Mouse (Mus musculus) left cerebral cortex, adult 8-10 months (tissue): ENCODE data around the gene Rbms3. TPM values are rescaled to one million over a fixed set of nuclear protein-coding genes. Genes with fewer than 3 reads are reported as not detected.

Experiments
- DNase-seq, 2 experiments: peaks; one replicate each; pipeline ENCODE4 v3.0.0; 2022; ENCODE audit warnings: low spot score in 2 of 2
- total RNA-seq, 4 experiments: library from RNA; stranded (reverse); gene quantifications; 2 replicates each; pipeline ENCODE4 v1.2.4; 2022

The Rbms3 gene
- 10 to 100 TPM; 12.4 to 18.1 (median 13.6) TPM for total RNA-seq

DNA sequence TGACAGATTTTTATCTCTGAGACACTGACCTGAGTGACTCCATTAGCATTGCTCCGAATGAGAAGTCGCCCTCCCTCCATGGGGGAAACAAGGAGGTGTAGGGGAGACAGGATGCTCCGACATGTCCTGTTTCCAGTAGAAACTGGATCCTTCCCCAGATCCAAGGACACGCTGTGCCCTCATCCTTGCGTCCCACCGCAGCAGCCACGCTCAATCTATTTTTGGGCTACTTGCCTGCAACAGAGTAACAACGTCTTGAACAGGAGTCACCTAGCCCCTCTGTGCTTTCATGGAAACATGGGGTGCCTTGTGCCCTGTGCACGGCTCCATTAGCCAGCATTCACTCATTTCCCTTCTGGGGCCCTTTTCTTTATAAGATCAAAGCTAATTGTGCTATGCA is at the start of gene Rbms3:
Gene Rbms3, minus strand, starts transcription at position 143 of the 400 bp plus-strand sequence.
- no peak for DNase-seq

DNA sequence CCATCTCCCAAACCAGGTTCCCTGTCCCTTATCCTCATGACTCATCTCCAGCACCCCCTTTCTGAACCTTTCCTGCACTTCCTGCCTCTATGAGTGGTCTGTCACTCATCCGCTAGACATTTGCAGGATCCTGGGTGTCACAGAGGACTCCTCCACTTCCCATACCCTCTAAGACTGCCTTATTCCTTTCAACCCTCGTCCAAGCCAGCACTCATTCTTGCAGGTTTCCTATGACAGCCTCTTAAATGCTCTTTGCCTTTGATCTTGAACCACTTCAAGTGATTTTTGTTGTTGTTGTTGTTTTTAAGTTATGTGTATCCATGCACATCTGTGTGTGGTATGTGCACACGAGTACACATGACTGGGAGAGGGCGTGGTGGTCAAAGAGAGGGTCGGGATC is 43.6 kb upstream of the Rbms3 start:
- no peak for DNase-seq

DNA sequence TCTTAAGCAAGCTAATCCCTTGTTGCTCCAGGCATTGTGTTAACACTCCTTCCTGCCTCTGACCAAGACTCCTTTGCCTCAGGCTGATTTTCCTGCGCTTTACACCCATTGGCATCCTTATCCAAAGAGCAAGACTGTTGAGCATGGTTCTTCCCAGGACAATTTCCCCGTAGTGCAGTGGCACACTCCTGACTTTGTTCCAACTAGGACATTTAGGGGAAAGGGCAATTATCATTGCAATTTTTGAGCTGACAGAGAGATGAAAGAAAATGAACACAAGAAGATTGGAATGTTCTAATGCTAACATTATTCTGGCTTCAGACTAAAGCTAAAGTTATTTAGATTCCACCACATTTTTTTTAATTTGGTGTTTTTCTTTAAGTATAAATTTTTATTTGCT is 24.9 kb upstream of the Rbms3 start:
- DNase-seq = no peak

DNA sequence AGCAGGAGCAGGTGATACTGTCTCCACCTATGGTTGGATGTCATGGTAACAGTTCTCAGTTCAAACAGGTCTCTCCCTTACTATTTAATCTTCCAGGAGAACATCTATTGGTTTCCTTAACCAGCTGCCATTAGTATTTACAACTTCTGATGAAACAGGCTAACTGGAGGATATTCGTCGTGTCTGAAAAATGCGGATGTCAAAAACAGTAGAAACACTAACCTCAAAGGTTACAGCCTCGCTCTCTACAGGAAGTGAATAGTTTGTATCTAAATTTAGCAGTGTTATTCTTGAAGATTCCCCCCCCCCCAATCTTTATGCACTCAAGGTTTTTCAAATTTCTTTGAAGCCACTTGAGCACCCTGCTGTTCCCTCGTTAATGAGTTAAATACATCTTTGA is 23.9 kb upstream of the Rbms3 start:
- no peak for DNase-seq

DNA sequence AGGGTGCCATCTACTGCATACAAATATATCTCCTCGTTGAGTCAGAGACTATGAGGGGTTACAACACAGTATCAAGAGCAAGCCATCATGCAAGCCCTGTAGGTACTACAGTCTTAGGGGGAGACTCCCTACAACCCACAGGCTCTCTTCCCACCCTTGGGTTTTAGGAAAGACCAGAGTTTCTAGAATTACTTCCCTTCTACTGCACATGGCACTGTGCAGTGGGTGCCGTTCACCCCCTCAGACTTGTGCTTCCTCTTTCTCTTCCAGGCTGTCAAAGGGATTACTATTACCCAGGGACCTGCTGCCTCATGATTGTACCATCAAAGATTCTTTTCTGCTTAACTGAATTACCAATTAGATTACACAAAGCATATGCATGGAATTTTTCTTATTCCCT is 16.4 kb upstream of the Rbms3 start:
- no peak for DNase-seq

DNA sequence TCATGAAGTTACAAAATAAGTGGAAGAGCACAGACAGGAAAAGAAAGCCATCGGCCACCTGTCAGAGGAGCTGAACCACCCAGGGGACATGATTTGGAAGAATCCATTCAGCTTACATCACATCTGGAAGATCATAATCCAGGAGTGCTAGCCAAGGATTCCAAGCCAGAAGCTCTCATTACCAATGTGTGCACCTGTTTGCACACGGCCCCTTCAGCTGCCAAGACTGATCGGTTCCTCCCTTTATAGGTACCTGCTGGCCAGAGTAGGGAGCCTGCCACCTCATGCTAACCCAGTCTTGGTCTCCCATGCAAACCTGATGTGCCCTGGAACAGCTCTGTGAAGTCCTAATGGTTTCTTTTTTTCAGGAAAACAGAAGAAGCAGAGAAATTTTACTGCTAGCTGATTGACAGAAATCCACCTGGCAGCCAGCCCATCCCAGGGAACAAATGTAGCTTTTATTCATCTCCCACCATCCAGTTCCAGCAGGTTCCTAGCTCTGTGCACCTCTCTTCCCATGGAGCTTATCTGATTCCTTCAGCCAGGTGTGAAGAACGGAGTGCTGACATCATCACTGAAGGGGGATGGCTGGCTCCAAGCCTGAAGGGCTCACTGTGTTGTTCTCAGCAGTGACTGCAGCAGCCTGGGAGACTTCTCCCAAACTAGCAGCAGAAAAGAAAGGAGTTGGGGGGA is 11.5 kb upstream of the Rbms3 start:
- no peak for DNase-seq

DNA sequence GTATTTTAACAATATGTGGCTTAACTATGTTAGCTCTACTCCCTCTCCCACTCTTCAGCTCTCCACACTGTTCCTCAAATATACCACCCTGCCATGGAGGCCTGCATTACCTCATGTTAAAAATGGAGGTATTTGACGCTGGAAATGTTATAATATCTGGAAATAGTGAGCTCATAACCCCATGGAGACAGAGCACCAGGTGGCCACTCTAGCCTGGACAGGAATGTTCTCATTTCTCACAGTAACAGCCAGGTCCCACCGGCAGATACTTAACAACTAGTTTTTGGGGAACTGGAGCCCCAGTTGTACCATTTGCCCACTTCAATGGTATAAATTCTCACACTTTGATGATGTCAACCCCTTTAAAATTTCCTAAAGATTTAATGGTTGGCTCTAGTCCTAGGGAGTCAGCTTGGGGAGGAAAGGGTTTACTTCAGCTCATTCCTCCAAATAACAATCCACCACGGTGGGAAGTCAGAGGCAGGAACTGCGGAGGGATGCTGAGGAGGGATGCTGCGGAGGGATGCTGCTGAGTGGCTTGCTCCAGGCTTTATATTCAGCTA is 9.0 kb upstream of the Rbms3 start:
- no peak for DNase-seq

DNA sequence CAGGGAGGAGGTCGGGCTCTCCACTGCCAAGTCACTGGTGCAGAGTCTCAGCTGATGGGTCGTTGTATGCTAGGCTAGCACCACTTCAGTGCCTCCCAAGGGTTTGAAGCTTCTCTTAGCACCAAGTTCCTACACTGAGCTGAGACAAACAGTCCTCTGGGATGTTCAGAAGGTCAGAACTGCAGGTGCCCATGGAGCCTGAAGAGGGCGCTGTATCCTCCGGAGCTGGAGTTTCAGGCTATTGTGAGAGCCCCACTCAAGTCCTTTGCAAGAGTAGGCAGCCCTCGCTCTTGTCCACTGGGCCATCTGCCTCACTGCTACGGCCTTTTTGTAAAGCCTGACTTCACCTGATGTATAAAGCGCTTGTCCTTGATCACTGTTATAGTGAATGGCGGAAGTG is 6.8 kb upstream of the Rbms3 start:
- DNase-seq = no peak

DNA sequence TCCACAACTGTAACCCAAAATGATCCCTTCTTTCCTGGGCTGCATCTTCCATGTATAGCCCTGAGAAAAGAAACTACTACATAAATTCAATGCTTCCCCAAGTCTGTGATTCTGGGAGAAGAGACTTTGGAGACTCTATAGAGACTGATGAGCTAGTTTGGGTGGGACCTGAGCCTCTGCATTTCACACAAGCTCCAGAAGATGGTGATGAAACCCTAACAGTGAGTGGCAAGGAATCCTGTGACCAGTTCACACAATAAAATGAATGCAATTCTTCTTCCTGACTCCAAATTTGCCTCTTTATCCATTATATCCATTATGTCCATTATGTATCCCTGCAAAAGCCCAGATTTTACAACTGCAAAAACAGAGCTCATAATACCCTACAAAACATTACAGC is 2.5 kb downstream of the Rbms3 start:
- DNase-seq = no peak

DNA sequence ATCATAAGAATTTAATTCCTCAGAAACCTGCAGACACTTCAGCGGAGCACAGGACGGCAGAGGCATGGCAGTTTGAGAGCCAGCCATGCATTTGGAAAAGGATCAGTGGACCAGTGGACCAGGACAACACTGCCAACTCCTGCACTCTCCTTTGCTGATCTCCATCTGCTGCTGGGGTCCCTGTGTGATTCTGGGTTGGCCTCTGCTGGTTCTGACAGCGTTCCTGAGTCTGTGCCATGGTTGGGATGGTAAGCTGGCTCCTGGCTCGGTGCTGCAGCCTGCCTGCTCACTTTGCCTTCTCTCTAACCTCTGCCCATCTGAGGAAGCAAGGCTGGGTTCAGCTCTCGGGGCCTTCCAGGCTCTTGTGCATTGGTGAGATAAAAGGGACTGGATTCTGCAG is 28.9 kb downstream of the Rbms3 start:
- DNase-seq = no peak

DNA sequence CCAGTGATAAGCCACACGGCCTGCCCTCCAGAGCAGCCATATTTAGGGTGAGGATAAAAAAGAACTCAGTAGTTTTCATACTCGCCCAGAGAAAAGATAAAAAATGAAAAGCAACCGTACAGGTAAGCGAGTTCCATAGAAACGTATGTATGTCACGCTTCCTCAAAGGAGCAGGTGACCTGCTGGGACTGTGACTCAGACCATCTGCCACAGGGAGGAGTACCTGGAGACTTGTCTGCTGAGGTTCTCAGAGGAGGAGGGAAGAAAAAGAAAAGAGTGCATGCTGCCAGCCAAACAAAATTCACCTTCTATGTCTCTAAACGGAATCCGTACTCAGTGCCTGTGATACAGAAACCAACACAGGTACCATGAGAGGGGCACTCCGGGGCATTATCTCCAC is 30.4 kb downstream of the Rbms3 start:
- no peak for DNase-seq

DNA sequence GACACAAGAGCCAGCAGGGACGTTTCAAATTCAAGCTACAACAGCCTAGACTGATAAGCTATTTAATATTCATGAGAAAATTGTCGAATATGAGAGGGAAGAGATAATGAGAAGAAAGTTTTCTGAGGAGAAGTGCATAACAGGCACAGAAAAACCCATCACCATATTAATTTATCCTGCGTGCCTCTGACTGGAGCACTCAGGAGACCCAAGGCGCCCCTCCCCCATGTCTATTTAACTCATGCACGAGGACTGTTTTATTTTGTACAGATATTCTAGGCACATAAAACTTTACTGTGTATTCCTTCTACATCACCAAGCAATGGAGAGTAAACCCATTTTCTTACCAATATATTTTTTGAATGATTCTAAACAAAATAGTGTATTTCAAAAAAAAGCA is 33.6 kb downstream of the Rbms3 start:
- no peak for DNase-seq

DNA sequence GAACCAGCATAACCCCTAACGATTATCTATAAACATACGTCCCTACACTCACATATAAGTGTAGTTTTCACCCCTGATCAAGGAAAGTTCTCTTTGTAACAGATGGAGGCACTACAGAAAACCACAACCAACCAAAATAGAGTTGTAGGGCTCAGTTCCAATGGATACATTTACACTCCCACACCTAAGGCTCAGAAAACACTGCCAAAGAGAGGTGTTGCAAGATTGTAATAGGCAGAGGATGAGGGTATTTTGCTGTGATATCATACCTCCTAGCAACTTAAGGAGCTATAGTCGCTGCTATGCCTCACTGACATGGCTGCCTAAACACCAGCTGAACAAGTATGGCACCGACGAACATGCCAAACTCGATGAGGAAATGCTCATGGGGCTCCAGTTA is 44.4 kb downstream of the Rbms3 start:
- DNase-seq = no peak

DNA sequence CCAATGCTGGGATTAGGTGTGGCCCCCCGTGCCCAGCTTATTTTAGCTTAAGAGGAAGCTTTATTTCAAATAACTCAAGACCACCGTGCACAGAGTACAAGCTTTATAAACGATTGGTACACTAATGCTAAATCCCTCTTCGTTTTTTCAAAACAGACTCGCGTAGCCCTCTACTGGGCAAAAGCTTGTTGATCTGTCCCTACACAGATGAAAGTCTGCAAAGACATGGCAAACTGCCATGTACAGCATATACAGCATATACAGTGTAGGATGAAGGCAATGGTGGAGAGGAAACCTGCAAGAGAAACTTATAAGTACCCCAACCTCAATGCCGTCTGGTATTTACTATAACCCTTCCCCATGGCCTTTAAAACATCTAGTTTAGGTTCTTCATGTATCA is 46.1 kb downstream of the Rbms3 start:
- DNase-seq = no peak

DNA sequence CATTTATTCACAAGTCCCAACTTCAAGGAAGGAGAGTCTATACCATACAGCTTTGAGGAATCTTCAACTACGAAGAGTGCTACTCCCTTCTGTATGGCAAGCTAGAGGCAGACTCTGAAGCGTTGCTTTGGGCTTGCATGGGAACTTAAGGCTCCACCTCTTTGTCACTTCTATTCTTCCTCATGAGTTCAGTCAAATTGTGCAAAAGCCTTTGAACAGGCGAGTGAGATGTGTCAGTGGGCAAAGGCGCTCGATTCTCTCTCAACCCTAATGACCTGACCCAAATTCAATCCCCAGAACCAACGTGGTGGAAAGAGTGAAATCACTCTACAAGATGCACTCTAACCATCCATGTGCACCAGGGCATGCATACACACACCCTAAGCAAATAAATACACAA is 47.1 kb downstream of the Rbms3 start:
- no peak for DNase-seq

DNA sequence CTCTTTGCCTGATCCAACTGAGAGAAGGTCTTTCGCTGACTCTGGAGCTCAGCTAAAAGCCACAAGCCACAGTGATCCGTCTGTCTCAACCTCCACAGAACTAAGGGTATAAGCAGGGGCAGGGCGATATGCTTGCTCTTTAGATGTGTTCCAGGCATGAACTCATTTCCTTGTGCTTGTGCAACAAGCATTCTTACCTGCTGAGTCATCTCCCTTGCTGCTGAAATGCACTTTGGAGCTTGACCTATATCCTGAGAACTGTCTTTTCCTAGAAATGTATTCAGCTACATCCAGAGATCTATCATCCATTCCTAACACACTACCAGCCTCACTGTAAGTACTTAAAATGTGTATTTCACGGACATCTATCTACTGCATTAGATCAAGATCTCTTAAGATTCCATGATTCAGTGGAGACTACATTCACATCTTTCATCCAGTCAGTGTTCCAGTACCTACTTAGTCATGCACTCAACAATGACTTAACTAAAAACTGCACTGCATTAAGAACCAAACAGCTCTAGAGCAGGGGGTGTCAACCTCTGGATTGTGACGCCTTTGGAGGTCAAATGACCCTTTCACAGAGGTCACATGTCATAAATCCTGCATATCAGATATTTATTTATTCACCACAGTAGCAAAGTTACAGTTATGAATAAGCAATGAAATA is 58.4 kb downstream of the Rbms3 start:
- no peak for DNase-seq

DNA sequence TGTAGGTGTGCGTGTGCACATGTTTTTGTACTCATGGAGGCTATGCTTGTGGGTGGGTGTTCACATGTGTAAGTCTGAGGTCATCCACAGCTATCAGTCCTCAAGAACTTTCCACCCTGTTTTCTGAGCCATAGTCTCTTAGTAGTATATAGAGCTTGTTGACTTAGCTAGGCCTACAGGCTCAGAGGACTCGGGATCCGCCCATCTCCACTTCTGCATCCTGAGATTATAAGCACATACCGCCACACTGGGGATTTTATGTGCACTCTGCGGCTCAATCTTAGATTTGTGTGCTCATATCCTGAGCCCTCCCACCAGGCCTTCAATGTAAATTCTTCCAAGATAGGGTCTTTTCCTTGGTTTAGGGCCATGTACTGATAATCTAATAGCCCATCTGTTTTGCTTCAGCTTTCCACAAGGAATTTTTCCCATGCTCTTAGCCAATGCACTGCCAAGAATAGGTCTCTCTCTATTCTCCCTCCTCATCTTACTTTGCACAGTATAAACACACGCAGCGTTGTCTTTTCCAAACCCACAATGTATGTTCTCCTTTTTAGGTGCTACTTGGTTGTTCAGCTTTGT is 59.4 kb downstream of the Rbms3 start:
- no peak for DNase-seq

DNA sequence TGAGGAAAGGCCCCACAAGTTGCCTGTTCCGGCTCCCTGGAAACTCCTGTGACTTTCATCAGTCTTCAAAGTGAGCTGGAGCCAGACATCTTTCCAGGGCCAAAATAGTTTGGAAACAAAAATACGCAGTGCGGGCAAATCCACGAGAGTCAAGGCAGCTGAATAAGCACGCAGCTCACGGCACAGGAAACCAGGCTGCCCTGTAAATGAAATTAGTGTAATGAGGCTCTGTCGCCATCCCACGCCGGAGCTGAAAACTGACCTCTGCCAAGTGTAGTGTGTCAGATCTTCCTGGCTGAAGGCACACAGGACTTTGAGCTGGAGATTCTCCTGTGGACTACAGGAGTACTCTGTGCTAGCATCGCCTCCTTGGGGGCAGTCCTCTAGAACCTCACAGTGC is 63.4 kb downstream of the Rbms3 start:
- no peak for DNase-seq

DNA sequence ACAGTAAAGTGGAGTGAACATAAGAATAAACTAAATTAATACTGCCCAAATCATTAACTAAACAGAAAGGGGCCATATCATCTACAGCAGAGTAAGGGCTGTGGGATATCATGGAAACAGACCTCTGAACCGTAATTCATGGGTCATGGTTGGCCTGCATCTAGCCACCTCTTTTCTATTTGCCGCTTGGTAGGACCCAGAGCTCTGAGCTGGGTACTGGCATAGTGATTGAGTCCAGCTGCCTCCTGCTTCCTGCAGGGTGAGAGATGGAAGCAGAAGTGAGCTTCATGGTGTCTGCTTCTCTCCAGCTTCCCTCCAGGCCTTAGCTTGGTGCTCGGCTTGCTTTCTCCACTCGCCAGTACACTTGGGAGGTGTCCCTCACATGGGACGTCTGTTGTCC is 71.2 kb downstream of the Rbms3 start:
- no peak for DNase-seq

DNA sequence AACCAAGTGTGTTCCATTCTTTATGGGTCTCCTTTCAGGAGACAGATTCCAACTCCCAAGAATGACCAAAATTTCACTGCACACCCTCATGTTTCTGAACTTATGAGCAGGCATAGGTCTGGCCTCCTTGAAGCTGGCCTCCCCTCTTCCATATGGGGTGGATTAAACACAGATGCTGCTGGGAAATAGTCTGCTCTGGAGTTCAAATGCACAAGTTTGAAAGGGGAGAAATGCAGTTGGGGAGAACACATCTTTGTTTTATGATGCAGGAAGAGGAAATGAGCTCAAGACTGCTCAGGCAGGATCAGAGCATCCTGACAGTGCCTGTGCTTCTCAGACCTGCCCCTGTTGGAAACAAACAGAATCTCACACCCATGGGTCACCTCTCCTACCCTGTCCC is 75.4 kb downstream of the Rbms3 start:
- DNase-seq = no peak

DNA sequence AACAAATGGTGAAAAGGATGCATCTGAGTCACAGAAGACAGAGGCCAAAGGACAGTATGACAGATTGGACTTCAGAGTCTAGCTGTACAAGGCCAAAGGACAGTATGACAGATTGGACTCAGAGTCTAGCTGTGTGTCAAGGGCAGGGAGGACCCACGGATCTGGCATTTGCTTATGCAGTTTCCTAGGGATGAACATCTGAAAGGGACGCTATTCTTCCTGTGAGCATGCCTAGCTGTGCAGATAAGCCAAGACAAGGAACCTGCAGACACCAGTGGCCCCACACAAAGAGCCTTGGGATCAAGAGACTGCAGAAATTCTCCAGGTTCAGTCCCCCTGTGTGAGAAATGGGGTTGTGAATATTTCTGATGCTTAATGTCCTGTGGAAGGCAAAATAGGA is 100.4 kb downstream of the Rbms3 start:
- DNase-seq = no peak

DNA sequence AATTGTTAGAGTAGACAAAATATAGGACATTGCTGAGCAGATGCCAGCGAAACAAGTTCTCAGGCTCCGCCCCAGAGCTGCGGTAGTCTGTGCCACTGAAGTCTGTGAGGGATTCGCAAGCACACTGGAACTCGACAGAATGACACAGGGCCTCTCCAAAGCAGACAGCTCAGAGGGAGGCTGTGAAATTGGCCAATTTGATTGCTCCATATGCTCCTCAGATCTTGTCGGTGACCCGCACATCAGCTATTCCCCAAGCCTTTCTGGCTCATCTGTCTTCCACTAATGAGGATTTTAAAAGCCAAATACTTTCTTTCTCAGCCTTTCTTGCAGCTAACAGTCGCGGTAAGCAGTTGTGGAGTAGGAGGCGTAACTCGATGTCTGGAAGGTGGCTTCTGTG is 120.8 kb downstream of the Rbms3 start:
- no peak for DNase-seq

DNA sequence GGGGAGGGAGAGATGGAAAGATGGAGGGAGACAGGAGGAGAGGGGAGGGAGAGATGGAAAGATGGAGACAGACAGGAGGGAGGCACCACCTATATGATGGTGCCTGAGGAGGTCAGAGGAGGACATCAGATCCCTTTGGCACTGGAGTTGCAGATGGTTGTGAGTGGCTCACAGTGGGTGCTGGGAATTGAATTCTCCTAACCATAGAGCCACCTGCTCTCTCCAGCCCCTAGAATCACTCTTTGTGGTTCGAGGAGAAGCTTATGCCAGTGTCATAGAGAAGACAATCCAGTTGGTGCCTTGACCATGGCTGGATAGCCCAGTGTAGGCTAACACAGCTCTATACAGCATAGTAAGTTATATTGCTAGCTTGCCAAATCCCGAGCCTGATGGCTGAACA is 137.8 kb downstream of the Rbms3 start:
- DNase-seq = no peak
